Mouse (Mus musculus) cerebellum, postnatal 36 days (tissue): ENCODE measurements around the gene Nsg2.
"Not testable (repeated sequence)": the region's sequence is repeated elsewhere in the genome, so short reads cannot be mapped to it uniquely, and the experiment has no call there.

Experiments
- DNase-seq, 2 experiments: peaks; one replicate each; pipeline ENCODE4 v3.0.0; 2021 to 2022; ENCODE audit warnings: mixed read lengths in 2 of 2

The Nsg2 gene

DNA sequence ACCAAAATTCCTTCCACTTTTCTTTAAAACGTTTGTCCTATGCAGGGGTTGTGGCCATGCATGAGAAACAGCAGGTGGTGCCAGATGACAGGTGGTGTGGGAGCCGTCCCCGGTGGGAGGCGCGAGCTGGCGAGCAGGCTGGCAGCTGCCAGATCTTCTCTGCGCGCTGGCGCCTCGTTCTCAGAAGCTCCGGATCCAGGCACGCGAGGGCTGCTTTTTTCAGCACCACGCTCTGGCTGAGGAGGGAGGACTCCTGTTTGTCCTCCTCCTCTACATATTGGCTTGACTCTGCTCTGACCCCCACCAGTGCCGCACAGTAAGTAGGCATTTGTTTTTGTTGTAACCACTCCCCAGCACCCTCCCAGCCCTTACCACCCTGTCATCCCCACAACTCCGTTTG, at the start of gene Nsg2:
Nsg2 (plus strand) TSS at position 183 of the 400 bp plus-strand sequence.
- DNase-seq: peak; percentile 71 to 81

DNA sequence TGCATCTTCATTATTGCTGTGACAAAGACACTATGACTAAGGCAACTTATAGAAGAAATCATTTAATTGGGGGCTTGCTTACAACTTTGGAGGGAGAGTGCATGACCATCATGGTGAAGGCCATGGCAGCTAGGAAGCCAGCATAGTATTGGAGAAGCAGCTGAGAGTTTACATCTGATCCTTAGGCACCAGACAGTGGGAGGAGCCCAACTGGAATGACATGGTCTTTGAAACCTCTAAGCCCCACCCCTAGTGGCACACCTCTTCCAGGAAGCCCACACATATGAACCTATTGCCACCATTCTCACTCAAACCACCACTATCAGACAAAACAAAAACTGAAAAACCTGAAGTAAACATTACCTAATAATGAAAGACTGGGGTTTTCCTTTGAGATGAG, 40.2 kb upstream of the Nsg2 start:
- DNase-seq: no peak

DNA sequence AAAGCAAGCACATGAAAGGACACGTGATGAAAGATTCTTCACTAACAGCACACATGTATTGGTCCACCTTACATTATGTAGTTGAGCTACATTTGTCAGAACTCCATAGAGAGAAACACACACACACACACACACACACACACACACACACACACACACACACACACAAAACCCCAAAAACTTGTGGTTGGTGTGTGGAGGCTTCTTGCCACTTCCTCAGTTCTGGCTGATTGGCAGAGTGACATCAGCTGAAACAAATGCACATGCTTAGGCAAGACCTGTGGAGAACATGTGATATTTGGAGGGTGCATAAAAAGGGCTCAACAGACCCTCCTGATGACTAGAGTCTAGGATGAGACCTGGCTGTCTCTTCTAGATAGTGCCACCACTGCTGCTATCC, 36.3 kb upstream of the Nsg2 start:
- DNase-seq: no peak

DNA sequence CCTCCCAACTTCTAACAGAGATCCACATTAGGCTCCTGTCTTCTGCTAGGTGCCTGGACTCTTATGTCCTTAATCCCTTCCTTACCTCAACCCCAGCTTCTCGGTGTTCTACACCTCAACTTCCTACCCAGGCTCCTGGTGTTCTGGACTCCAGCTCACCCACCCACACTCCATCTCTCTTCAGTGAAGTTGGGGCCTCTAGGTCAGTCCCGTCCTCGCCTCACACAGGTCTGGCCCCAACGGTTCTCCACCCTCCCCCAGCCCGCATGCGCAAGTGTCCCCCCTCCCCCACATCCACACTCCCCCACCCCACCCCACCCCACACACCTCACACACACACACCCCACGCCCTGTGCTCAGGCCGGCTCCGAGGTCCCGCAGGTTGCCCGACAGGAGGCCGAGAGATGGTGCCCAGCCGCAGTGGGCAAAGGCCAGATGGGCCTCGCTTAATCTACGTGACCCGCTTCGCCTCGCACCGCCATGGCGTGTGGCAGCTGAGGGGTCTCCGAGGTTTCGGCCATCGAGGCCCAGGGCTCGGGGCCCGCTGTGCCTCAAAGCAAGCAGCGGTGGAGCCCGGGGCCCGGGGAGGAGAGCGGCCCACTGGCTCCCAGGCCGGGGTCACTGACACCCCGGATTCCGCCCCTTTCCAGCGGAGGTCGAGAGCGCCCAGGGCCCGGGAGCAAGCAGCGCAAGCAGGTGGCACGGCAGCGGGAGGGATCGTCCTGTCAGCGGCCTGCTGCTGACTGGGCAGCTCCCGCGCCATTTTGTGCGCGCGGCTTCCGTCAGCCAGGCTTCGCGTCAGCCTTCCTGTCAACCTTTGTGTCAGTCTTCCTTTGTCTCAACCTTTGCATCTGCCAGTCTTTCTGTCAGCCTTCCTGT, 34.8 kb upstream of the Nsg2 start, which contains the start of gene 4930524B15Rik:
4930524B15Rik (plus strand) TSS at position 337 of the 879 bp plus-strand sequence.
- DNase-seq: peak; percentile 23 to 28

DNA sequence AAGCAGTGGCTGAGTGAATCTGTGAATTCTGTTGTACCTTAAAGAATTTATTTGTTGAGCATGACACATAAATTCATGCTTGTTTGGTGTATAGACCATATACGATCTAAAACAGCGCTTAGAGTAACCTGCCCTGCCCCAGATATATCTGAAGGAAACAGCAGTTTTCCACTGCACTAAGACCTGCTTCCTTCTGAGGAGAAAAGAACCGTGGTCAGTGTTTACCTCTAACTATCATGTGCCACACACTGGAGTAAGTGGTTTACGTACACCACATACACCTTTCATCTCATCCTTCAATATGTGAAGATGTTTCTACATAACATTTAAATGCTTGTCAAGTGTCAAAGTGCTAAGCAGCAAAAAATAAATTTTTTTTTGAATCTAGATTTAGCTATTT, 26.1 kb upstream of the Nsg2 start:
- DNase-seq: no peak

DNA sequence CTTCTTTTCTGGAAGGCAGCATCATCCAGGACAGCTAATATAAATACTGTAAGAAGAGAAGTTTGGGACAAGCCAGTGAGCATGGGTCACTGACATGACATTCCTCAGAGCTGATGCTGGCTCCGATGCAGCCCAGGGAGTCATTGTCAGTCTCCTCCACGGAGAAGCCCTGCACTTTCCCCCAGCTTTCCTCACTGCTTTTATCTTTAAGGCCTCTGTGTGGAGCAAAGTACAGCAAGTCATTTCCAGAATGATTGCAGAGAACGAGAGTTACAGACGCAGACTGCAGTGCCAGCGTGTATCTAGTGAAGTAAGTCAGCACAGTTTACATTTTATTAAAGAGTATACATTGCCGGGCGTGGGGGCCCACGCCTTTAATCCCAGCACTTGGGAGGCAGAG, 25.4 kb upstream of the Nsg2 start:
- DNase-seq: no peak

DNA sequence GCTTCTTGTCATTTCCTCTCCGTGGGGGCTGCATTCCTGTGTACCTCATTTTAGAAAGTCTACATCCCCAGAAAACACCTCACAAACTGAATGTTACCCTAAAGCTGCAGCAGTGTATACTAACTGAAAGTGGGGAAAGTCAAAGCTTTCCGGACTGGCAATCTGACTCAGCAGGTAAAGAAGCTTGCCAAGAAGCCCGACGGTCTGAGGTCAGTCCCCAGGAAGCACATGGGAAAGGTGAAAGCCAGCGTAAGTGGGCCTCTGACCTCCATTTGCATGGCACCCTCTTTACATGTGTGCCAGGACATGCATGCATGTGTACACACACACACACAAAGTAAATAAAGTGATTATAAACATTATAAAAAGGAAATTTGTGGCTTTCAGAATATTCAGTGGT, 24.6 kb upstream of the Nsg2 start:
- DNase-seq: no peak

DNA sequence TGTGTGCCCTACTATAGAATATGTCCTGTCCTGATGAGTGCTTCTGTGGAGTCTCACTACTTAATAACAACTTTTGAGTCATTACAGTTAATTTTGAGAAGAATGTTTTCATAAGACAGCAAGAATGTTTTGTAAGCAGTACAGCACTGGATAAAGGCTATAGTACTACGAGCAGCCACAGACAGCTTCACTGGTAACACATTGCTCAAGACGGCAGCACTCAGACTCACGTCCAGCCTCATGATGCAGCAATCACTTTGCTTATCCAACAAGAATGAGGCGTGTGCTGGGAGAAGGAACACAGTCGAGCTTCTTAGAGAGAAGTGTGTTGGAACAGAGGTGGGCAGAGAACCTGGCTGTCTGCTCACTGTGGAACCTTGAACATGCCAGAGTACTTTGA, 24.1 kb upstream of the Nsg2 start:
- DNase-seq: no peak

DNA sequence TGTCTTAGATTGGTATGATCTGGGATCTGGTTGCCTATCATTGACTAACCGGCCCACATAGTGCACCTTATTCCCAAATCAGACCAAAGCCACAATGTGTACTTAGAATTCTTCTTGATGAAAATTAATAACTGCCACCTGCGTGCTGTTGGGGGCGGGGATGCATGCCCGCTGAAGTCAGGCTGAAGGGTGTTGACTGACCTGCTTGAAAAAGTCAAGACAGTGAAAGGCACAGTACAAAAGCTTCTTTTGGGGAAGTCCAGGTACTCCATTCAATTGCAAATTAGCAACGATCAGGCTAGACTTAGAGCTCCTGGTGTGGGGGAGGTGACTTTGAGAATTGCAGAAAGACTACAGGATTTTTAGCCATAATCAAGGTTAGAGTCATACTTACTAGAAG, 20.2 kb upstream of the Nsg2 start:
- not testable (repeated sequence) for DNase-seq

DNA sequence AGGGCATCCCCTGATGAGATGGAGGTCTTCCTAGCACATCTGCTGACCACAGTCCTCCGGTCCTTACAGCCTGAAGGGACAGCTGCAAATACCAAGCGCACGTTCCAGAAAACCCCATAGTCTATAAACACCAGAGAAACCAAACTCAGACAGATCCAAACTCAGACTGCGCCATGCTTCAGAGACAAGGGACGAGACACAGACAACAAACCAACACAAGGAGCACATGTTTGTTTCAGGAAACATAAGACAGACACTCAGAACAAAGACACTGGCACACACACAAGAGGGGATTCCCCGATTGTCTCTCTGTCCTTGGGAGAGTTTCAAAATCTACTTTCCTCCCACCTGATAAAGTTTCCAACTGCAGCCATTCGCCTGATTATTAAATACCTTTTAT, 18.4 kb upstream of the Nsg2 start:
- no peak for DNase-seq

DNA sequence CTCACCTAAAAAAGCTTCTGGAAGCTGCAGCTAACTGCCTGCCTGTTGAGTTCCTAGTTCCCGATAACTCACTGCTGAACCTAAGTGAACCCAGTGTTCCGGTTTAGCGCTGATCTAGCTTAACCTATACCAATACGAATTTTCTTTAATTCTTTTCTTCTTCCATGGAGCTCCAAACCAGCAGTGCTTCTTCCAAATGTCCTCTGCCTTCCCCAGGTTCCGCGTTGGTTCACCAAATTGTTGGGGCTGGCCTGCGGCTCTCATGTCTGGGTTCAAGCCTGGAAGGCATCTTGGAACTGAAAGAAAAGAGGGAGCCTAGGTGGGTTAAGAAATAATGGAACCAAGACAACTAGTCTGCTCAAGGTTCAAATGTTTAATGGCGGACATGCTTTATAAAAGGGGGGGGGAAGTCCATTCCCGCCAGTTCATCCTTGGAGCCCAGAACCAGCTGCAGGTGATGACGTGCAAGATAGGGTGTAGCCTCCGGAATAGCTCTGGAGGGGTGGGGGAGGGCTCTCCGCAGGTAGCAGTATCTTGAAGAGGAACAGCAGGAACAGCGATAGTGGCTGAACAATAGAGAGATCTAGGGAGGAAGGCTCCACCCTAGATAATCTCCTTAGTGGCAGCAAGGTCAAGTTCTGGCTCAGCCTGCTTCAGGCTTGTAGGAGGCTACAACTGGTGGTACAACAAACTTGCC, 17.9 kb upstream of the Nsg2 start:
- DNase-seq: not testable (repeated sequence)

DNA sequence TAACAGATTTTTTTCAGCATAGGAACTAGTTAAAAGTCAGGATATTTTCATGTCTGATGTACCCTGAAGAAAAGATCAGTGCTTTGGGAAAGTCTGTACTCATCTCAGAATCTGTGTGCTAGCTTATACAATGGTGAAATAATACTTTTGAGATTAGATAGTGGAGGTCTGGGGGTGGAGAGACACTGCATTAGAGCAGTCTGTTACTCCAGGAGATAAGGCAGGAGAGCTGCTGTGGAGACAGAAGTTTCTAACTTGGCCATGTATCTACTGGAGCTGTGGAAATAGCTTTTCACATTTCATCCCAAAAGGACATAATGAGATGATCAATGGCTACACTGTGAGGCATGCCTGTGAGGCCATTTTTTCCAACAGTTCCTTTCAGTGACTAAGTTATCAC, 17.0 kb upstream of the Nsg2 start:
- no peak for DNase-seq

DNA sequence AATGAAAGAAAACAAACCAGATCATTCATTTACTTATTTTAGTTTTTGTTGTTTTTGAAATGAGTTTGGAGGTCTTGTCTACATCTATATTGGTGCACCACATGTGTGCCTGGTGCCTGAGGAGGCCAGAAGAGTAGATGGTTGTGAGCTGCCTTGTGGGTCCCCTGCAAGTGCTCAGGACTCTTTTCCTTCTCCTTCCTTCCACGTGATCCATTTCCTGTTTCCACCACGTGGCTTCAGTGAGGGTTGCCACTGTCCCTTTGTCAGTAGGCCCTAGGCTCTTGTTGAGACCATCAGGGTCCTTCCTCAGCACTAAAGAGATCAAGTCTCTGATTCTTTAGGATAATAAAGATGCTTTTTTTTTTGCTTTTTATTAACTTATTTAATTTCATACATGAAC, 15.5 kb upstream of the Nsg2 start:
- no peak for DNase-seq

DNA sequence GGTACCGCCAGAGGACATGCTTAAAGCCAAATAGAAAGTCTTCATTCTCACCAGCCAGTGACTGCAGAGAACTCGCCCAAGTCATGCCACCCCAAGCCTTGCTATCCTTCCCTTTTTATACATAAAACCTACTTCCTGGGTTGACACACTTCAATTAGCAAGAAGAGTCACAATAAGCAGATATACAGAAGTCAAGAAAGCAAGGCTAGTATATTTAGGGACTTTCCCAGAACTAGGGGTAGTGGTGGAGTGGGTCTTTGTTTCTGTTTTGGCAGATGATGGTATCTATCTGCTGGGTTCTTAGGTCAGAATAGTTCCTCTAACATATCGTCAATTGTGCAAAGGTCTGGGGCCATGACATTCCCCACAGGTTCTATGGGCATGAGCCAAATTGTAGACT, 7.7 kb upstream of the Nsg2 start:
- DNase-seq: no peak

DNA sequence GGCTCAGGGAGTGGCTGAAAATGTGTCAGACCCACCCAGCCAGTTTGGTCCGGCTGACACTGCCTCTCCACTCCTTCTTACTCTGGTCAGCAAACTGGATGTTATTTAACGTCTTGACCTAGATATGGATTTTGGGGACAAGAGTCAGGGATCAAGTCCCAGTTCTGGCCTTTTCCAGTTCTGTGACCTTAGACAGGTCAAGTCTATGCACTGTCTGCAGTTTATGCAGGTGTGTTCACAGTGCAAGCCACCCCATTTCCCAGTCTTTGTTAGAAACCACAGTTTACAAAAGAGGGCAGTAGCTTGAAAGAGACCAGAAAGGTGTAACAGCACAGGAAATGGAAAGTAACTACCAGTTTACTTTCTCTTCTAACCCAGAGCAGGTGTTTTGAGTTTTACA, 547 bp upstream of the Nsg2 start:
- DNase-seq: no peak

DNA sequence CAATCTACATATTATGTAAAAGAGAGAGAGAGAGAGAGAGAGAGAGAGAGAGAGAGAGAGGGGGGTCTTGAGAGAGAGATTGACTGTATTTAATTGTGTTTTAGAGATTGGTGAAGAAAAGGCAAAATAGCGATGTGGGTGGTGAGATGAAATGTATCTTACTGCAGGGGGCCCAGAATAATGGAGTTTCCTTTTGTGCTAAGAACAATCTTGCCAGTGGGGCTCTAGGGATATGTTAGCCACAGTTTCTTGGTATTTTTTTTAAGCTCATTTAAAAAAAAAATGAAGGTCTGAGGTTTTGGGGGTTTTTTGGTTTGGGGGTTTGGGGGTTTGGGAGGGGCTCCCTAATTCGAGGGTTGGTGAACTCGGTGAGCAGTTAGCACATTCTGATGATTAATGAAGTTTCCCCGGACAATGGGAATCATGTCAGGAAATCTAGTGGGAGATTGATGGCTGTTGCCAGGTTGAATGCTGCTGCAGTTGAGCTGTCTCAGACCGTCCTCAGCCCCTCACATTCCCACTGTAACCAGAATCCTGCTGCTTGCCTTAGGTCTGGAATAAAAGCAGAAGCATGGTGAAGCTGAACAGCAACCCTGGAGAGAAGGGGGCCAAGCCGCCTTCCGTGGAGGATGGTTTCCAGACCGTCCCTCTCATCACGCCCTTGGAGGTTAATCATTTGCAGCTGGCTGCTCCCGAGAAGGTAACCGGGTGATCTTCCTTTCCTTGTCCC, 1.1 kb downstream of the Nsg2 start:
- DNase-seq: no peak

DNA sequence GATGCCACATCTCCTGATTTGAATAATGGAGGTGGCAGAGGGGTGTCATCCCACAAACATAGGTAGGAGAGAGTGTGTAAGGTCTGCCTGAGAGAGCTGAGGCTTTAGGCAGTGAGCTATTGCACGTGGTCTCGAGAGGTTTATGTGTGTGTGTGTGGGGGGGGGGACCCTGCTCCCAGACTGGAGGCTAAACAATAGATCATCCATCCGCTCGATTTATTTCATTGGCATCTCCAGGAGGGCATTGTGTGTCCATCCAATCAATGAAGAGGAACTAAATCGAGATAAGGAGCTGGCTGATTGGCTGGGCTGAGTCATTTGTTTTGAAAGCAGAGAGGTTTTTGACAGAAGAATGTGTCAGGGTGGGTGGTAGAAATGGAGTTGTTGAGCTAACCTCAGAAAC, 2.4 kb downstream of the Nsg2 start:
- DNase-seq: no peak

DNA sequence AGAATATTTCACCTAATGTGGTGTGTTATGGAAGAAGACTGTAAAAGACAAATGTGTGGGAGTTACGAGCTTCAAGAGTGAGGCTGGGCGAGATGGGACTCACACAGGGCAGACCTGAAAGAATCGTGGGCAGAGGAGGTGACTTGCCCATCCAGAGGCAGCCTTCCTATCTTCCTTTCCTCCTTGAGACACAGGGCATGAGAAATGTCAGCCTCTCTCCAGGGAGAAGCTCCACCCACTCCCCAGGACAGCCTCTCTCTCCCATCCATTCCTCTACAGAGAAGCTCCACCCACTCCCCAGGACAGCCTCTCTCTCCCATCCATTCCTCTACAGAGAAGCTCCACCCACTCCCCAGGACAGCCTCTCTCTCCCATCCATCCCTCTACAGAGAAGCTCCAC, 7.8 kb downstream of the Nsg2 start:
- not testable (repeated sequence) for DNase-seq

DNA sequence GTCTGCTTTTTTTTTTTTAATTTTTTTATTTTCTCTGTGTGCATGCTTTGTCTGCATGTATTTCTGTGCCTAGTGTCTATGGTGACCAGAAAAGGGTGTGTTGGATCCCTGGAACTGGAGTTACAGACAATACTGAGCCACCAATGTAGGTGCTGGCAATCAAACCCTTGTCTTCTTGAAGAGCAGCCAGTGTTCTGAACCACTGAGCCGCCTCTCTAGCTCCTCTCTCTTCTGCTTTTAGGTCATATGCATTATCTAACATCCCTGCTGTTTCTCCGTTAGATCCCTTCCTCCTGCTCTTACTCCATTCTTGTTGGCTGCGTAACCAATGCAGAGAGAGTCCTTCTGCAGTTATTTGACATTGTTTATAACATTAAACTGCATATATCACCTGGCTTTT, 8.6 kb downstream of the Nsg2 start:
- no peak for DNase-seq

DNA sequence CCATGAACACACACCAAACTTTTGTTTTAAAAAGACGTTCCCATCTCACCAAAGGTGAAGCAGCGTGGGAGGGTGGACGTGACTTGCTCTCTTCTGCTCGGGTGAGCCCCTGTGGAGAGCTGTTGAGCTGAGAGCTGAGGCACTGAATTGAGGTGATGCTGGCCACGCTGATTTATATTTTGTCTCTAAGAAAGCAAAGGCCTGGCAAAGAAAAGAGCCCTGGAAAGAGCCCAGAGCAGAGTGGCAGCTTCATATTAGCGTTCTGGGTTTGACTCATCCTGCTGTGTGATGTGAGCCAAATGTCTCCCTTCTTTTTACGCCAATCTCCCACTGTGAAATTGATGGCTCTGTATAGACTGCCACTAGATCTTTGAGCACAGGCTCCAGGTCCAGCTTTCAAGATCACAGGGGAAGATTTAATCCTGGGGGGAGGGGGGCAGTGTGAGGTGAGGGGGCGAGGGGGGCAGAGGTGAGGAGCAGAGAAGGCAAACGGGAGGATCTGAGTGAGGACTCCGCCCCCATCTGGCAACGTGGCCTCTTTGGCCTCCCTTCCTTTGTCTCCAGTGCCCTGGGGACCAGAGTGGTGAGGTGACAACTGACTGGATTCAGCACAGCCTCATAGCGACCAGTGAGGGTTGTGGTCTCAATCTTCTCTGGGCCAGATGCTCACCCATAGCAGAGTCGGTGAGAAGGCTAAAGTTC, 9.8 kb downstream of the Nsg2 start:
- DNase-seq: peak; percentile 35 to 40

DNA sequence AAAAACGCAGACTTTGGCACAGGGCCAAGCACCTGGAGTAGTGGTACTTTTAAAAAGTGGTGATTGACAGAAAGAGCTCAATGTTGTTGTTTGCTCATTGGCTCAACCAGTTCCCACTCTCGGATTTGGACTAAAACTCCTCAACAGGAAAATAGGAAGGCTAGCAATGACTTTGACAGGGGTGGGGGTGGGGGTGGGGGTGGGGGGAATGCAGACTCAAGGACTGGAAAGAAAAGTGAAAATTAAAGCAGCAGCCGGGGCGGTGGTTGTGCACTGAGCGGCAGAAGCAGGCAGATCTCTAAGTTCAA, 10.4 kb downstream of the Nsg2 start:
- no peak for DNase-seq

DNA sequence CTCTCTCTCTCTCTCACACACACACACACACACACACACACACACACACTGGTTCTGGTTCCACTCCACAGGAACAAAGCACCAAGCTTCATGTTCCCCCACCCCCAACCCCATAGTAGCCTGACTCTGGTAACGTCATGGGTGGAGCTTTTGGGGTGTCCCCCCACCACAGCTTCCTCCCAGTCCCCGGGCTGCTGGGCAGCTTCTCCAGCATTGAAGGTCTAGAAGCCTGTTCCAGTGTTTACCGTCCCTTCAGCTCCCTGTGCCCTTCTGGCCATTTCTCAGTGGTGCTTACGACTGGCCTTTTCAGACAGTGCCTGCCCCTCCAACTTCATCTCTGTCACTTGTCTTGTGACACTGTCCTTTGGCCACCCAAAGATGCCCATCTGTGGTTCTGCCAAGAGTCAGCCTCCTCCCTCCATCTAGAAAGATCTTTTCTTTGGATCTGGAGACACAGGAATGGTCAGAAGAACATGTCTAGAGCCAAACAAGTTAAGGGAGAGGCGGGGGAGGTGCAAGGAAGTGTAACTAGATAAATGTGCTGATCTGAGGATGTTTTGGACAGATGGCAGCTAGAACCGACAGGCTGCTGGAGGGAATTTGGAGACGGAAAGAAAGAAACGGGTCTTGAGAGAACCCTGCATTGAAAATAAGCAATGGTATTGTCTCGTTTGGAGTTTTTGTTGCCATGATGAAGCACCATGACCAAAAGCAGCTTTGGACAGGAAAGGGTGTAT, 11.8 kb downstream of the Nsg2 start:
- DNase-seq: no peak
